In genomic region chr1:74858805-74859204, GRCm38 (mm10) we compare ENCODE assay signal across 1 mouse cellular context.
TF ChIP-seq lines count a peak whose summit lies in the region.

No protein-coding gene starts in this region.

TF ChIP-seq in CH12.LX, 34 proteins besides CTCF, POLR2A, EP300 and RAD21 (continued from another document):
- TF ChIP-seq MXI1 (IDR thresholded peaks at IDR 0.05; ENCODE audit: low read depth, low read length) (no peak), USF2 (conservative IDR thresholded peaks at IDR 0.05; ENCODE audit: low read depth, low read length) (no peak), CHD2 (IDR thresholded peaks at IDR 0.05; ENCODE audit: low read length) (no peak), ZNF384 (IDR thresholded peaks at IDR 0.05; ENCODE audit: low read depth, low read length) (no peak), HCFC1 (IDR thresholded peaks at IDR 0.05; ENCODE audit: low read depth, low read length) (no peak)
